Mouse (Mus musculus) liver, adult (tissue): ENCODE measurements at regions not wholly inside any gene's neighbourhood (a gene's known extent, or its start where the extent isn't known, plus 50 kb on each side); places are given as distances from the start of the nearest gene placed in this dataset.

Experiments used
- GATA4 ChIP-seq: IDR thresholded peaks from 2 replicates; pipeline ENCODE4 v1.6.1; 2014; ENCODE audit warnings: mild to moderate bottlenecking, low read length; ENCODE audit not compliant: insufficient replicate concordance

DNA sequence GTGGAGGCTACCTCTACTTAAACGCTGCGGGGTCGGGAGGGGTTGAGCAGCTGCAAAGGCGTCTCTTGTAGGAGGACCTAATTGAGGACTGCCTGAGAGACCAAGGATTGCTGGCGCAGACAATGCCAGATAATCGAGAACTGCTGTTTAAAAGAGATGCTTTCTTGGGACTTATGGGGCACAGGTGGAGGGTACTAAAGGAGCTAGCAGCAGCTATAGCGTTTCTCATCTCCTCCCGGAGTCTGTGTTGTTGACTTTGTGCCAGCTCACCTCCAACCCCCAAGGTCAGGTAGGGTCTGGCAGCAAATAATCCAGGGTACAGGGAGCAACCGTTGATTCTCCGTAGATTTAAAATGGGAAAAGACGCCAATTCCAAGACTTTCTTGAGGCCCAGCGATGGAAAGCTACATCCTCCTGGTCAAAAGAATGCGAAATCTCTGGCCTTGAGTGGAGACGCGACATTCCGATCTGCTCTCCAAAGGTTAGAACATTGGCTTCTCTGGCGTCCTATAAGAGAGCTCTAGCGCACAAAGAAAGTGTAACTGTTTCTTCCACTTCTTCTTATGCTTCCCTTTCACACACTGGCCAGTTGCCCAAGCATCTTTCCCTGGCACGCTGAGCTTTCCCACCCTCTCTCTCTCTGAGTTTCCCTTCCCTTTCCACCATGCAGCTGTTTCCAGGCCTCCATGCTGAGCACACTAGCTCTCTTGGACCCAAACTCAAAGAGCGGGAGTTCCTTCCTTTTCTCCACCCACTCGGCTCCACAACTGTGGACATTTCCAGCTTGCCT is 295.3 kb upstream of the Atp2b1 start:
- TF ChIP-seq GATA4 = no peak

DNA sequence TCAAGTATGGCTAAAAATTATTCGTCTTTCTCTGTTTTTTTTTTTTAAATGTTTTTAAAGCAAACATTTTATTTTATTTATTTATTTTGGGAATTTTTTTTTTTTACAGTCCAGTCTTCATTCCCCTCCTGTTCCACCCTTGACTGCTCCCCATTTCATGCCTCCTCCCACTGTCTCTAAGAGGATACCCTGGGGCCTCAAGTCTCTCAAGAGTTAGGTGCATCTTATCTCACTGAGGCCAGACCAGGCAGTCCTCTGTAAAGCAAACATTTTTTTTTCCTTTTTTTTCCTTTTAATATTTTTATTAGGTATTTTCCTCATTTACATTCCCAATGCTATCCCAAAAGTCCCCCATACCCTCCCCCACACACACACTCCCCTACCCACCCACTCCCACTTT is 290.1 kb upstream of the Atp2b1 start:
- TF ChIP-seq GATA4 = no peak

DNA sequence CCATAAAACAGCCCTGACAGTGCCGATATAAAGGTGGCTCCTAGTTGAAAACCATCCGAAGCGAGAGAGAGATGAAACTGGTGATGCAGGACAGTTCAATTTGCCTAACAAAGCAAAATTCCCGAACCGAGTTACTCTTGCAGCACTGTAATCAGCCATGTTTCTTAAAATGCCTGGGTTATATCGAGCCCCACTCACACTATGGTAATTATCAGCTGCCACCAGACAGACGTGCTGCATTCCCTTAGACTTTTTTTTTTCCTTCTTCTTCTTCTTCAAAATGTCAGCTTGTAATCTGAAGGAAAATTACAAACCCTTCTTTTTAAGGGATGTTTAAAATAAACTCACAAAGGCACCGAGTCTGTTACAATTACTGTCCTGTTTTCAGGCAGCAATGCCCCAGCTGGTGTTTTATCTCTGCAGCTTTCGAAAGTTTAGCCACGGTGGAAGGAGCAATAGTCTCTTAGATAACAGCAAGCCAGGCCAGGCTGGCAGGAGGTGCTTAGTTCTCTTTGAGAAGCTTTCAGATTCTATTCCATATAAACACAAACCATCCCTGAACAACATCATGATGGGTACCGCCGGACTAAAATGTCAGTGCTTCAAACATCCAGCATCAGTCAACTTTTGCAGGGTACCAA is 289.4 kb upstream of the Atp2b1 start:
- no peak for TF ChIP-seq GATA4

DNA sequence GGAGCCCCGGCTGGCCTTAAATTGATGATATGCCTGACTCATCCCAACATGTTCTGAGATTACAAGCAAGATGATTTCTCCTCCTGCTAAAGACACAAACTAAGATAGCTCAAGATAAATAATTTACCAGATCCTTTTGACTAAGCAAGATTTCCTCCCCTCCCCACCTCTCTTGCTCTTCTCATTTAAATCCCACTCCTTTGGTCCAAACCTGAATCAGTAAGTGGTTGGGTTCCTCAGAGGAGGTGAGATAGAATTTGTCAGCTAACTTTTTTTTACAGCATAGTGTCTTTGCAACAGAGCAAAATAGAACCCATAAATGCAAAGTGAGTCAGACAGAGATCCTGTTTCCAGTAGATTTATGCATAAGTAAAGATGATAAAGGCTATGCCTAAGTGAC is 286.0 kb upstream of the Atp2b1 start:
- no peak for TF ChIP-seq GATA4

DNA sequence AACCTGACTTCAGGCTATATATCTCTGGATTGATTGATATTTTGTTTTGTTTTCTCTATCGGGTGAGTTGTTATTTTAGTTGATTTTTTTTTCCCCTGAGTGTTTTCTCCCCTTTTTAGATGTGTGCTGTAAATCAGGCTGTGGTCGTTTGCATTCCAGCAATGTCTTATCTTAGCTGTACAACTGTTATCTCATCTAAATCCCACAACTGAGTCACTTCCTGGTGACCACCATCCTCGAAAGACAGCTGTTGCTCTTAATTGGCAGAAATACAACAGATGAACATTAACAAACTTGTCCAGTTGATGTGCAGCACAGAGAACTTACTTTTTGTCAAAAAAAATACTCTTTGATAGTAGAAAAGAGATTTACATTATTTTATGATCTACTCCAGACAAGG is 285.0 kb upstream of the Atp2b1 start:
- TF ChIP-seq GATA4 = no peak

DNA sequence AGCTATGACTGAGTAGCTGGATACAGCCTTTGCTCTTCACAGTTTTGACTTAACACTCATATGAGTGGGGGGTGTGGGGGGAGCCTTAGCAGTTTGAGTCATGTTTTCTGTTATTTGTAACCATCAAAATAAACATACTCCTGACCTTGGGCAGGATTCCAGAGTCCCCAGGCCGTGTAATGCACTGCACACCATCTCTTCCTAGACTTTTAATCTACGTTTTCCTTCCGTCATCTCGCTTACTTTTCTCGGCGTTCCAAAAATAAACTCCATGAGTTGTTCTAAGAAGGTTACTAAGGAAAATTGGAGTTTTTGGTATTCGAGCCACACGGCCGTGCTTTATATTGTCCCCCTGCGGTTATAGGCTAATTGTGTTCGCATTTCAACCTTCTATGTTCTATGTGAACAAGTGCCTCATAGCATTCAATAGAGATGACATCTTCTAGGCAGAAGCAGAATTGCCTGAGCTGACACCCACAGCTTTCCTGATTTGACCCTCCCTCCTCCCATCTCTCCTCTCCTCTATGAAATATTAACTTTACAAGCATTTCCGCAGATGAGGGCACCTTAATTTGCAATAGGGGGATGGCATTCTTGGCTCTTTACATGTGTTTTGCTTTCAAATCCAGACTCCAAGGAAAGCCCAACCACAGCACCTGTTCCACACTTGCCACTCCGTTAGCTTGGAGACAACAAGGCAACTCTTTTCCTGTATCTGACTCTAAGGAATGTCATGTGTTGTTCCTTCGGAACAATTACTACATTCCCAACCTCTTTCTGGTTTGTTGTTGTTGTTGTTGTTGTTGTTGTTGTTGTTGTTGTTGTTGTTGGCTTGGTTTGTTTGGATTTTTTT is 276.2 kb upstream of the Atp2b1 start:
- TF ChIP-seq GATA4 = no peak

DNA sequence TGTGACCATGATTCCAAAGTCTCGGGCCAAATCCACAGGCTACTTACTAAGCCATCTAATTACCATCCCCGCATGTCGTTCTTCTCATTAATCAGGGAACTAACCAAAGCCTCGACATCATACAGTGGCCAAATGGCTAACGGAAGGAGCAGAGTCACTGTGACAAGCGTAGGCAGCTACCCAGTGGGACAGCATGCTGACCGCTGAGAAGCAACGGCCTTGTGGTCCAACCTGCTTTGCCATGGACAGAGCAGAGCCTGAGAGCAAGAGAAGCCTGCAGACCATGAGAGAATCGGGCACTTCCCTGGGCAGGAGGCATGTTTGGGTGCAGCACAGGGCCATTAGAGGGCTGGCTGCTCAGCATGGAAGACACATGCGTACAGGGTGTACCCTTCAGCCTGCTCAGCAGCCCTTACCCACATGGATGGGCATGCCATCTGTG is 268.5 kb upstream of the Atp2b1 start:
- no peak for TF ChIP-seq GATA4

DNA sequence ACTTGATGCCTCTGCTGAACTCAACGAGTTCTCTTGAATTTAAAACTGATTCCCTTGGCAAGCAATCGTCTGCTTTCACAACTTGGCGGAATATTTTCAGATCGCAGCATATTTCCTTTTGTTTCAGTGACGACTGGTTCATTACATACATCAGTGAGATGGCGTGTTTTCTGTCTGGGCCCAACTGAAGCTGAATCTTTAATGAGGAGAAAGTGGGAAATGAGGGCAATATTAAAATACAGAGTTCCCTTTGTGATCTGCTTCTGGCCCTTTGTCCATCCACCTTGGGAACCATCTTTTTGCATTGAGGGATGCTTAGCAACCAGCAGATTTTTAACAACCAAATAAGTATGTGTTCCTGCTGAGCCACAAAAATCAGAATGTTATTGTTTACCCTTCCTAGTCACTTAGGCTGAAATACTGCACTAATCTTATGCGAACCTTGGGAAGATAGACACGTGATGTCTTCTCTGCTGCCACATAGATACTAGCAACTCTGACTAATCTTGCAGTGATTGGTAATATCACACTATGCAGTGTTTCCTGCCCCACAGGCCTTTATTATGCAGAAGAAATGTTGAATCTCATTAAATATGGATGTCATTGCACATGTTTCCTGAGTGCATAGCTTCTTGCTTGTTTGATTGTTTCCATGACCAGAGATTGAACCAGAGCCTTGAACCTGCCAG is 267.8 kb upstream of the Atp2b1 start:
- no peak for TF ChIP-seq GATA4

DNA sequence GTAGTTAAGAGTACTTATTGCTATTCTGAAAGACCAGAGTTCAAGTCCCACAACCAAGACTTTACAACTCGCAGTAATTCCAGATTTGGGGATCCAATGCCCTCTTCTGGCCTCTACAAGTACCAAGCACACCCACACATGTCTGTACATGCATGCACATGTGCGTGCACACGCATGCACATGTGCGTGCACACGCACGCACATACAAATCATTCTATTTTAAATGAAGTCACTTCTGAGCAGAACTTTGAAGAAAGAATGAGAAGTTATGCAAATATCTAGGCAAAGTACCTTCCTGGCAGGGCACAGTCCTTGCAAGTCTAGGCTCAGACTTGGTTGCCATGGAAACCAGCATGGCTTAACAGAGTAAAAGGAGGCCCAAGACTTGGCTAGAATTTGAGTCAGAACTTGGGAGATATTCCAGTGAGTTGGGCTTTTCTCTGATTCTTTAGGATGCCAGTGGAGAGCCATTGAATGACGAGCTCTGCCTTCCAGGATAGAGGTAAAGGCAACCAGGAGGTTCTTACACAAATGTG is 265.4 kb upstream of the Atp2b1 start:
- no peak for TF ChIP-seq GATA4

DNA sequence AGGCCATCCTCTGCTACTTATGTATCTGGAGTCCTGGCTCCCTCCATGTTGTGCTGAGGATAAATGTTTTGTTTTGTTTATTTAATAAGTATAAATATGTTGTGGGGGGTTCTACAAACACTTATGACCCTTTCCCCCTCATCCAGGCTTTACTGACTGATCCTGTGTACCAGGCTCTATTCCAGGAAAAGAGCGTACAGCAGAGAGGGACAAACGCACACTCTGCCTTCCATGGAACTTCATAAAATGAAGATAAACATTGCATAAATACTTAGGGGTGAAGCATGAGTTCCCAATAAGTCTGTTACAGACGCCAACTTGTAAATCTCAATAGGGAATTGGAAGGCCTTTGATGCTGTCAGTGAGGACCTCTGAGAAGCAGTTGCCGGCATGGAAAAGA is 263.7 kb upstream of the Atp2b1 start:
- TF ChIP-seq GATA4 = no peak

DNA sequence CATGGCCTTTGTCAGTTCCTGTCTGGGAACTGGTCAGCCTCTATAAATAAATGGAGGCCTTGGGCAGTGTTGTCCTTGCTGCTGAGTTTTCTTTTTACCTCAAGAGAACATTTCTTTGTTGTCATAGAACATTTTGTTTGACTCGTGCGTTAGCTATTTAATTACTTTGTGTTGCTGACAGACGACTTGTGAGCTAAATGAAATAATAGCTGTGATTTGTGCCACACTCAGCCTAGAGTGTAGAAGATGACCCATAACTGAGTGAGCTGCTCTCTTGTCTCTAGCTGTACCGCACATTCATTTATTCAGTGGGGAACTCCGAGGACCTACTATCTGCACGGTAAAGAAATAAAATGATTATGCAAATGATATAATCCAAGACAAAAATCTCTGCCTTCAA is 263.1 kb upstream of the Atp2b1 start:
- no peak for TF ChIP-seq GATA4

DNA sequence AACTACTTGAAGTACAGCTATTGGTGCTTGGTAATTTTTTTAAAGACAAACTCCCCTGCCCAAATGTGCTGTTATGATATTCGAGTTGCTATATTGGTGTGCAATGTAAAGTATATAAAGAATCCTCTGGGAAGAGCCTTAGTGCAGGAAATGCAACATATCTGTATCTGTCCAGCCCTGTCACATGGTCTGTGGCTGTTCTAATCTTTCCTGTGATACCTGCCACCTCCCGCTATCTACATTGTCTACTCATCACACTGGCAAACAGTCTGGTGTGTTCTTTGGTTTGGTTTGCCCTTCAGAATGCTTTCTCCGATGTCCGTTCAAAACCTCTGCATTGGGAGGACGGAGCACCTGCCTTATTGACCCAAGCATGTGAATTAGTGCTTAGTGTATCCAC is 262.6 kb upstream of the Atp2b1 start:
- TF ChIP-seq GATA4 = no peak

DNA sequence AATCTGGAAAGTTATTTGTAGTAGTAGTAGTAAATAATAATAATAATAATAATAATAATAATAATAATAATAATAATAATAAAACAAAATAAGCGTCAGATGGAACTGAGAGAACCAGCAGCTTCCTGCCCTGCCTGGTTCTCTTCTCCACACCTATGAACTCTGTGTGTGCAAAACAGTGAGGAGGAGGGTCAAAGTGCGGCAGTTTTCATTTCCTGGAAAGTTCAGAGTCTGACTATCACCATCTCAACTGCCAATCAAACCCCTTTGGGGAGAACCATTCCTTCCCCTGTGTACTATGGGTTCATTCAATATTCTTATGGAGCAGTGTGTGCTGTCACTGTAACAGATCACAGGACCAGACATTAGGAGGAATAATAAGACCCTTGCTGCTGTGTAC is 262.1 kb upstream of the Atp2b1 start:
- no peak for TF ChIP-seq GATA4

DNA sequence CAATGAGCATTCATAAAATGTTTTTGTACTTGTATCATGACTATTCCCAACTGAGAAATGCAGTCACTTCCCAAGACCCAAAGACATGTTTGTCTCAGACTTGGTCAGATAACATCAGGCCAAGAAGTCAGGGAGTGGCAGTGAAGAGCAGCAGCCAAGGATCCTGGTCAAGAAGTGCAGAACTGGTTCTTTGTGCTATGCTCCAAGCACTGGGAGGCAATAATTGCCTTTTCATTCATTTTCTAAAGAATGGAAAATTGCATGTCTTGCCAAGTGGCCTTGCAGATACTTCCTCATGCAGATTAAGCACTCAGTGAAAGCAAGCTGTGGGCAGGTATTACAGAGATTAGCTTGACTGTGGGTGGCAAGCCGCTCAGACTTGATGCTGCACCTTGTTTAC is 253.5 kb upstream of the Atp2b1 start:
- no peak for TF ChIP-seq GATA4

DNA sequence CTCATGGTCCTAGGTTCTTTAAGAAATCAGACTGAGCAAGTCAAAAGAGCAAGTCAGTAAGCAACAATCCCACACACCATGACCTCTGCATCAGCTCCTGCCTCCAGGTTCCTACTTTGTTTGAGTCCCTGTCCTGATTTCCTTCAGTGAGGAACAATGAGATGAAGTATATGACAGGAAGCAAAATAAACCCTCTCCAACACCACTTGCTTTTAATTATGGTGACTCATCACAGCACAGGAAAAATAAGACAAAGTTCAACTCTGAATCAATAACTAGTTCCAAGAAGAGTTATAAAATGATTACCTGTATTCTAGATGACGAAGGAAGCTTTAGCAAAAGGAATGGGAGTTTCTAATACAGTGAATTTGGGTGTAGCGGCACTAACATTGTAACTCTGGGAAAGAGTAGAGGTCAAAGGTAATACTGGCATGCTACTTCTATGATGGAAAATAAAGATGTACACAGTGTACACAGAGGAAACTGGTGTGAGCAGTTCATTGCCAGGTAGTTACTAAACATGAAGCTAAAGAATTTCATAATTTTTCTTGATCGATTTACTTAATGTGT is 248.2 kb upstream of the Atp2b1 start:
- TF ChIP-seq GATA4 = no peak
